Mouse (Mus musculus): ENCODE measurements at regions not wholly inside any gene's neighbourhood (a gene's known extent, or its start where the extent isn't known, plus 50 kb on each side); places are given as distances from the start of the nearest gene placed in this dataset.
A peak's percentile ranks its signal among the peaks of the same experiment; 100 is the strongest.

- DNase-seq = peak; percentile 70
Observed at GRCm38 (mm10) chr1:152313480-152313879, 73.0 kb downstream of the Tsen15 start.

- DNase-seq = no peak
Observed at GRCm38 (mm10) chr1:152305461-152305860, 81.0 kb downstream of the Tsen15 start.

DNA sequence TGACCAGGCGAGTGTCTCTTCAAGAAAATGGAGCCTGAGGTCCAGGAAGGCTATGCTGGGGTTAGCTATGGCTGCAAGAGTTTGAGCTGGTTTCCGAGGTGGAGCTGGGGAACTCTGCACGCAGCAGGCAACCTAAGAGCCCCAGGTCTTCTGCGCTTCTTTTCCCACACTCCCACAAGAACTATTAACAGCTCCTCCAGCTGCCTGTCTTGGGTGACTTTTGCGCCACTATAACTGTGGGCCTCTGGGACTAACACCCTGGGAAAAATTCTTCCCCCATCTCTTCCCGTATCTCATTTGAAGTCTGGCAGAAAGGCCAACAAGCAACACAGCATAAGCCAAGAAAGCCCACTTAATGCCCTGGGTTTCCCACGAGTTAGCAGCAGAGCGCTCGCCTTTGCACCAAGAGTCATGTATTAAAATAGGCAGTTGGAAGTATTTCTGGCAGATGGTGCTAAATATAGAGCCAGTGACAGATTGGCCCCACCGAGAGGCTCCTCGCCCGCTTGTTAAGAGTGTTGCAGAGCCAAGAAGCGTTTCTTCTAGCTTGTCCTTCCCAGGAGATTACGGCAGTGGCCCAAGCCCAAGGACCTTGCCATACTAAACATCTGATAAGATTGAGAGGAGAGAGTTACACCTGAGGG, 81.9 kb downstream of the Tsen15 start:
- DNase-seq = no peak

DNA sequence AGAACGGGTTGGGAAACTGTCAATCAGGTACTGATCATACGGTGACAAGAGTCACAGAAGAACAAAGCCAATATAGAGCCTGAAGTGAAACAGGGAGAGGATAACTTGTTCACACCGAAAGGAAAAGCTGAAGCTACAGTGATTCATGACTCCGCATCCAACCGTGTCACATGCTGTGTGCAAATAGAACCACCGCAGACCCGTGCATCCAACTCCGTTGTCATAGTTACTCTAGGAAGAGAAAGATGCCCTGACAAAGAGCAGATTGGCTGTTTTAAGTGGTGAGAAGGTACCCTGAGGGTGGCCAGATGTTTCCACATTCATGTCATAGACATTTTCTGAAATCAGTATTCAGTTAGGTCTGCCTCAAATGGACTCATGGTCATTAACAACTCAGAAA, 85.1 kb downstream of the Tsen15 start:
- no peak for DNase-seq

GRCm38 (mm10) chr1:152292196-152292736, 94.2 kb downstream of the Tsen15 start:
- no peak for DNase-seq

DNA sequence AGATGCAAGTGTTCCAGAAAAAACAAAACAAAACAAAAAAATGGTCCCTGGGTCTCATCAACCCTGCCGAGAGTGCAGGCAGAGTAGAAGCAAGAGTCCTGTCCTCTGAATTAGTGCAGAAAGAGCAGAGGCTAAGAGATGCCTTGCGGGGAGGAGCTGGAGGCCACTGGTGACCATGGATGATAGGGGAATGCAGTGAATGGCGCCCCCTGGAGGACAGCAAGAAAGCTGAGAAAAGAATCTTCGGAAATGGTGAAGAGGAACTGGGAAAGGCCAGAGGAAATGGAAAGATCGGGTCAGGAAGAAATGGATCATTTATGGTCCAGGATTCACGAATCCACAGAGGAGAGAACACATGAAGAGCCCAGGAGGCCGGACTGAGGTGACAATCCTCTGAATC, 95.7 kb downstream of the Tsen15 start:
- DNase-seq = peak; percentile 77

DNA sequence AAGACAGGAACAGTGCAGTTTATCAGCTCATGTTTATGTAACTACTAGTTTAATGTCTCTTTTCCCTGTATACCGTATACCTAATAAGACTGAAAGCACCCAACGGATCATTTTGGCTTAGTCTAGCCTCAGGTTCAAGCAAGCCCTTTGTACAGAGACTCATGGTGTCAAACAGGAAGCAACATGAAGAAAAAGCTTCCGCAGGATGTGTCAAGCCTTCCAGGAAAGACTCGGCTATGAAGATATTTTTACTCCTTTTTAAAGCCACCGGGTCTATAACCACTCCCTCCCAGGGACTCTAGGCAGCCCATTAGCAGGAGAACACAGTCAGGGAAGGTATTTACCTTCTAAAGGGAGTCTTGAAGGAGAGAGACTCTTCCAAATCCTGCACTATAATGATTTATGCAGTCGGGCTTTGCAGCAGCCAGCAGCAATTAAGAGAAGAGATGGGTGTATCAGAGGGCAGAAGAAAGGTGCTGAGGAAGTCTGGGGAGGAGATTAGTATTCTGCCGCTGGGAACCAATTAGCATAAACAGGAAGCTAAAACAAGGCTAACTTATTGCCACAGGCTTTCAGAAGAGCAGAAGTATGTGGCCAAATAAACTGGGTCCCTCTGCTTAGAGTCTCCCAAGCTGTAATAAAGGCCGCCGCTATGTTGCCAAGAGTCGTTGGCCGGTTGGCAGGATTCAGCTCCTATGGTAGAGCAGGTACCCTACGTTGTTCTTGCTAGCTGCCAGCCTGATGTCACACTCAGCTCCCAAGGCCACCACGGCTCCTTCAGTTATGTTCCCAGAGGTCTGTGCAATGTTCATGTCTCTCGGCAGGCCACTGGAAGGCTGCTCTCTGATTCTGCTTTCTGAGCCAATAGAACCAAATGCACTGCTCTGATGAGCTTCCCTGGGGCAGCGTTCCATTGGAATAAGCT, 98.7 kb downstream of the Tsen15 start:
- DNase-seq = peak; percentile 22

- no peak for DNase-seq
Observed at GRCm38 (mm10) chr1:152286677-152287076, 99.8 kb downstream of the Tsen15 start.

DNA sequence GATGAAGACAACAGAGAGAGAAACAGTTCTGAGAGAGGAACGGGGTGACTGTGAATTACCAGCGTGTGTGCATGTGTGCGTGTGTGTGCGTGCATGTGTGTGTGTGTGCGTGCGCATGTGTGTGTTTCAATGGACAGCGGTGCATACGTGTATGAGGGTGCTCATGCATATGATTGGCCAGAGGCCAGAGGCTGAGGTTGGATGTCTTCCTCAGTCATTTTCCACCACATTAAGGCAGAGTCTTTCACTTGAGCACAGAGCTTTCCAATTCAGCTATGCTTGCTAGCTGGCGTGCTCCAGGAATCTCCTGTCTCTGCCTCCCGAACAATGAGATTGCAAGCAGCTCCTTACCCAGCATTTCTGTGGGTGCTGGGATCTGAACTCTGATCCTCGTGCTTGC, 104.4 kb downstream of the Tsen15 start:
- DNase-seq = no peak

DNA sequence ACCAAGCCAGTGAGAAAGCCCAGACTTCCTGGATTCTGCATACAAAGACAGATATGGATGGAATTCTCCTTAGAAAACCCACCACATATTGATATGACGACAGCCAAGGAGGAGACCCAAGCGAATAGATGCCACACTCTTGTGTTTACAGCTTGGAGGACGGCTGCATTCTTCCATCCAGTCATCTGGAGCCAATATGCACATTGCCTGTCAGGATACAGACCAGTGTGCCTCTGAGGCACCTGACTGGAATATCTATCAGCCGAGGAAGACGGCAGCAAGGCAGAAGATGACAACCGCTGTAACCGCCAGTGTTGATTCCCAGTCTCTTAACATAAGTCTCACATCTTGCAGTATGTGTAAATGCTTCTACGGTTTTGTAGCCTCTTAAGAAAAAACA, 105.3 kb downstream of the Tsen15 start:
- DNase-seq = no peak

DNA sequence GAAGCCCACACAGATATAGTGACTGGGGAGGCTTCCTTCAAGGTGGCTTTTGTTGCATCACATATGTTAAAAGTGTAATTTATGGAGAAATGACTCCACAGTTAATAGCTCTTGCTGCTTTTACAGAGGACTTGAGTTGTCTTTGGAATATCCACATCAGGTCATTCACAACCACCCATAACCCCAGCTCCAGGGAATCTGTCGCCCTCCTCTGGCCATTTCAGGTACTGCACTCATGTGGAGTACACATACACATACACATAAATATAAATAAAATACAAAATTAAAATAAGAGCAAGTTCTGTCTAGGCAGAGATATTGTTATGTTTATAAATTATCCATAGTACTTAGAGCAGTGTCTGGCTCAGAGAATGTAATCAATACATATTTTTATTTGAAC, 106.5 kb downstream of the Tsen15 start:
- peak; percentile 52 for DNase-seq

GRCm38 (mm10) chr1:152275011-152275410, 111.5 kb downstream of the Tsen15 start:
- DNase-seq = no peak

- no peak for DNase-seq
Observed at GRCm38 (mm10) chr1:152273430-152273829, 113.1 kb downstream of the Tsen15 start.

DNA sequence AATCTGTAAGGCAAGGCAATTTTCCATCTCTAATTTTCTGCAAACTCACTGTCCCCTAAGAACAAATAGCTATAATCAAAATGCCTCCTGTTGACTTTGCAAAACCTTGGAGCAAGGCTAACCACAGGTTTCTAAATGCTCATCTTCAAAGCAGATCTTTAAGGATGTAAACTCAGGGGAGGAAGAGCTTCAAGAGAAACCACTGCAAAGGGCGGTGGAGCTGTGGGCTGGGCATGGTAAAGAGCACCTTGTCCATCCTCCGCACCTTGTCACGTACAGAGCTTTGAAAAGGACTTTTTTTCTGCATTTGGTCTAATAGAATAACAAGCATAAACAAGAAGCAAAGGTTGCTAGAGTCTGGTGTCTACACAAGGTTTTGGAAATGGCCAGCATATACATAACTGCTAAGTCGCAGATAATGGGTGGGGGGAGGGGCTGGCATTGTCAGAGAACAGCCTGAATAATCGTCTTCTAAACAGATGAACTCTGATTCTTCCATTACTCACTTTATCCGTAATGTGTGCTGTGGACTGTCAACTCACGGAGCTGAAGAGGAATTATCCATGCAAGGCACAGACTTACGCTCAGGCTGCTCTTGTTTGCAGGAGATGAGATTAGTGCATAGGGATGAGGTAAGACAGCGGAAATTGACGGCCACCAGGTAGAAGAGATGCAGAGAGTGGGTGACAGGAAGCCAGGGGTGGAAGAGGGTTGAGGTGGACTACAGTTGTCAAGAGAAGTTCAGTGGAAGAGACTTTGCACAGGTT, 116.4 kb downstream of the Tsen15 start:
- no peak for DNase-seq

DNA sequence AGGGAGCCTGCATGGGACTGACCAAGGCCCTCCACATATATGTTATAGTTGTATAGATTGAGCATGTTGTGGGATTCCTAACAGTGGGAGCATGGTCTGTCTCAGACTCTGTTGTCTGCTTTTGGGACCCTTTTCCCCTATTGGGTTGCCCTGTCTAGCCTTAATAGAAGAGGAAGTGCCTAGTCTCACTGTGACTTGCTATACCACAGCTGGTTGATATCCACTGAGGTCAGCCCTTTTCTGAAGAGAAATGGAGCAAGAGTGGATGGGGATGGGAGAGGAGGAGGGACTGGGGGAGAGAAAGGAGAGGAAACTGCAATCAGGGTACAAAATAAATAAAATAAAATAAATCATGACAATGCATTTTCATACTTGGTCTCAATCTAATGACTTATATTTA, 120.1 kb downstream of the Tsen15 start:
- DNase-seq = no peak

DNA sequence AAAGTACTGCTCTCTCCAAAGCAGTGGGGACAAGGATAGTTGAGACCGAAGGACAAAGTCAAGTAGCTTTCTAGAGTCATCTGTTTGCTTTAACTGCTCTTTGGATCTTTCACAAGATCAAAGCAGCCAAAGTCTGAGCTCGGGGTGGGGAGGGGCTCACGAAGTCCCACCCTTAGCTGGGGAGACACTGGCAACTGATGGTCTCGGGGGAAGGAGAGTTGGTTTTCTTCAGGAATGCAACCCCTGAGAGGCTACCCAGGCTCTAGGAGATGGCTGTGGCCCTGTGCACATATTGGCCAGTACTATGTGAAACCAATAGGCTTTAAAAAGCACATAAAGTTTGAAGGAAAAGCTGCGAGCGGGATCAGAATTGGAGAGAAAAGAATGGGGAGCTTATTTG, 121.5 kb downstream of the Tsen15 start:
- DNase-seq = no peak

DNA sequence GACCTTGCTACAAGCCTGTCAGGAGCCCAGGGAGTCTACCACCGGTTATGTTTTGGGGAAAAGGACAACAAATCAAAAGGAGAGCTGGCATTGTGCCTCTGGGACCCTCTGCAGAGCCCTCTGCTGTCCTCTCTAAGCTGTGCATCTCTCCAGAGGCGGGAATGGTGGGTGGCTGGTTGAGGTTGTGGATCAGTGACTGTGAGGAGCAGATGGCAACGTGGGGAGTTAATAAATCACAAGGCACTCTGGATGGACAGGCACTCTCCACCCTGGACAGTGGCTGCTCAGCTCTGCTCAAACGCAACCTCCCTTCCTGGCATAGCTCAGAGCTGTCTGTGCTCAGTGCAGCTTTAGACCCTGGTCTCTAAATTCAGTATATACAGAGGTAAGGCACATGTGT, 125.0 kb downstream of the Tsen15 start:
- DNase-seq = no peak

DNA sequence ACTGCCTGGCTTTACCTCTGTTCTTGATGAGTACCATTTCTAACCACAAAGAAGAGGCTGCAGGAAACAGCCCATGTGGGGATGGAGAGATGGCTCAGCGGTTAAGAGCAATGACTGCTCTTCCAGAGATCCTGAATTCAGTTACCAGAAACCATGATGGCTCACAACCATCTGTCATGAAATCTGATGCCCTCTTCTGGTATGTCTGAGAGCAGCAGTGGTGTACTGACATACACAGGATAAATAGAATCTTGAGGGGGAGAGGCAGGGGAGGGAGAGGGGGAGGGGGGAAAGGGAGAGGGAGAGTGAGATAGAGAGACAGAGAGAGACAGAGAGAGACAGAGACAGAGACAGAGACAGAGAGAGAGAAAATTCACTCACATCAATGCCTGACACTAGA, 125.5 kb downstream of the Tsen15 start:
- DNase-seq = no peak

DNA sequence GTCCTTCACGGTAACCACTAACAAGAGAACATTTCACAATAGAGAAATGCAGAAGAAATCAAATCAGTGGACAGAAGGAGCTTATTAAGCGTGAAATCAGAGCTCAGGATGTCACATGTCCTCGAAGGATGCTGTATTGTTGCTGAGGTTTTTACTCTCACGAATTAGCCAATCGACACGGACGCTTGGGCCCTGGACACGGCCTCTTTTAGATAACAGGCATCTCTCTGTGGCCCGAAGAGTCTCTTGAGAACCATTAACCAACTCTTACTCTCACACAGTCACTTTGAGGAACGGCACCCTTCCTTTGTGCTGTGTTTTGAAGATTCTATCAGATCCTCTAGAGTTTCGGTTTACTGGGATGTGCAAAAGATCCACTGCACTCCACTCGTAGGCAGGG, 128.2 kb downstream of the Tsen15 start:
- DNase-seq = no peak

DNA sequence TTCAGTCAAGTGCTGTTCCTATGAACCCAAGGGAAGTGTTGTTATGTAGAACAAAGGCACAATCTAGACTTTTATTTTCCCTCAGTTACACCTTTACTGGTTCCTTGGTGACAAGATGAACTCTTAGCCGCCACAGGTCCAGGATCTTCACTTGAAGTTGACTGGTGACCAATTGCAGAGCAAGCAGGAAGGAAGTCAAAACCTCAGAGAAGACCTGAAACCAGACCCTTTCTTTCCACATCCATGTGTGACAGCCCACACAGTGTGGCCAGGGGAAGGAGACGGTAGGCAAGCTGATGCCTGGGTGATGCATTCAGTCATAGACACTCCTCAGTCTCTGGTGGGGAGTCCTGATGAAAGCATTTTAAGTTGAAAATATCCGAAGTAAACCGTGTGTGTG, 132.6 kb downstream of the Tsen15 start:
- no peak for DNase-seq

- DNase-seq = no peak
Observed at GRCm38 (mm10) chr1:152253486-152253885, 133.0 kb downstream of the Tsen15 start.

DNA sequence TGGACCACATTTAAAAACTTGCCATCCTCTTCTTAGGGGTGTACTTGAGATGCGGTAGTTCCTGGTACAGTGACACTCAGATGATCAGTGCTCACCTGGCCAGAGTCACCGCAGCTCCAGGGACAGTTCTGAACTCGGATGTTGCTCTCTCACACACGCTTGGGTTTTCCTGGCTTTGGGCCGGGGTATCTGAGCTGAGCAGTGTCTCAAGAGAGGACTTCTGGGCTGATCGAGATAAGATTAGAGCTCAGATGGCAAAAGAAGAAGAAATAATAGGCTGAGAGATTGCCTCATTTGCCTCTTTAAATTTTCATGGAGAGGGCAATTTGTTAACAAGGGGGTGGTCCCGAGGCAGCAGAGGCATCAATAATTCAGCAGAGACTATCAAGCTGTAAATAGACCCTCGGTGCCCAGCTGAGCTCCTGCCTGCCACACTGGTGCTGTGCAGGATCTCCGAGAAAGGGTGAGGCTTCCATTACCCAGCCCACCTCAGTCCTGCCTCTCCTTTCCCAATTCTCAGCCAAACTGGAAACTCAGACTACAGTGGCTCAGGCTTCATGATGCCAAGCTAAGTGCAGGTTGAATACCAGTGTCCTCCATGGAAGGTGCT, 133.7 kb downstream of the Tsen15 start:
- DNase-seq = no peak

DNA sequence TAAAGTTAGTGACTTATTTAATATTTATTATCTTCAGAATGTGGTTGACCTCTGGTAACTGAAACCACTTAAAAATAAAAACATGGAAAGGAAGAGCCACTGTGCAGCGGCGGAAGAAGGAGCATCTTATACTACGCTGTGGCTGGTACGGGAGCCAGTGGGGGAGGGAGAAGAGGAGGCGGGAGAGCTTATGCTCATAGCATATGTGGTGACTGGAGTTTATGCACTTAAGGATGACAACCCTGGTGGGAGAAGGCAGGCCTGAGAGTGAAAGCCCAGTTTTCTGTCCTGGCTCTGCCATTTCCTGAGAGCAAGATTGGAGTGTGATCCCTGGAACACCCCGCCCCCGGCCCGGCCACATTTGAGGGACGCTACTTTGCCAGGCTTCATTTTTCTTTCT, 145.5 kb downstream of the Tsen15 start:
- no peak for DNase-seq

Measured in thymus, postnatal 4 days (tissue).